Mouse (Mus musculus) common myeloid progenitor, adult 5-6 weeks (primary cell): Measurements from ENCODE around the gene Ifit3b. TPM values are rescaled to one million over a fixed set of nuclear protein-coding genes. Genes with fewer than 3 reads are reported as not detected.
"Not testable (repeated sequence)": the region's sequence is repeated elsewhere in the genome, so short reads cannot be mapped to it uniquely, and the experiment has no call there.

Experiments
- ATAC-seq: replicated peaks from 2 replicates; pipeline ENCODE4 v1.8.0; 2016; ENCODE audit warnings: low read depth, mild to moderate bottlenecking, moderate TSS enrichment, inconsistent platforms; ENCODE audit not compliant: poor library complexity, severe bottlenecking
- total RNA-seq: library from RNA; stranded (forward); fragments of 200-1000, 187-1606 nt; gene quantifications from 2 replicates; pipeline ENCODE4 v1.2.3, GENCODE M21; 2017

Gene Ifit3b
- total RNA-seq, 1 experiment from 2014 or later, result not detected

DNA sequence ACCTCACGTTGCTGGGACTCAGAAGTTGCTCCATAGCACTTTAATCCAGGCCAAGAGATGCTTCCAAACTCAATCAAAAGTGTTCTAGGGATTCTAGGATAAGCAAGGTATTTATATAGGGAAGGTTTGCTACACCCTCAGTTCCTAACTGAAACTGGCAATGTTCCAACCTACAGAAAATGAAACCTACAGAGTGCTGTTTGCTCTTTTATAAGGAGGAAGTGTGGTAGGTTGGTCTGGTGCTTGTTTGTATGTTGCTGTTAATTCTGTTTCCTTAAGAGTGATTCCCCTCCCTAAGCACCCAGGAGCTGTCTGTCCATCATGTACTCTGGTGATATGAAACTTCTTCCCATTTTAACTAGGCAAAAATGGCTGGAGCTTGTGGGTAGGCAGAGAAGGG is 5.9 kb upstream of the Ifit3b start, which contains the start of gene Ifit1bl1:
Gene Ifit1bl1 (minus strand): TSS at position 69 of the 400 bp plus-strand sequence.
- peak; percentile 72 for ATAC-seq

DNA sequence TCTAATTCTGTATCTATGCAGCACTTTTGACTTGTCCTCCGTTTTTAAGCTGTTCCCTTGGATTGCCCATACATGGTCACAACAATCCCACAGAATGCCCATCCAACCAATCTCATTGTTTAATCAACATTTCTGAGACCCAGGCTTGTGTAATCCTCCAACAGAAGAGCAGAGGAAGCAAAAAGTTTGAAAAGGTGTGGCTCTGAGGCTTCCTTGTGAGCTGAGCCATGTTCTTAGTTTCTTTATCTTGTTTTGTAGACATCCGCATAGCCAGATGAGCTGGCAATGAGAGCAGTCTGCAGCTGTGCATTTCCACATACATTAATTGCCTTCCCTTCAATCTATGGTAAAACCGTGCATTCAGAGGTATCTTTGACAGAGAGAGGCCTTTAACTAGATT is 2.3 kb upstream of the Ifit3b start:
- no peak for ATAC-seq

DNA sequence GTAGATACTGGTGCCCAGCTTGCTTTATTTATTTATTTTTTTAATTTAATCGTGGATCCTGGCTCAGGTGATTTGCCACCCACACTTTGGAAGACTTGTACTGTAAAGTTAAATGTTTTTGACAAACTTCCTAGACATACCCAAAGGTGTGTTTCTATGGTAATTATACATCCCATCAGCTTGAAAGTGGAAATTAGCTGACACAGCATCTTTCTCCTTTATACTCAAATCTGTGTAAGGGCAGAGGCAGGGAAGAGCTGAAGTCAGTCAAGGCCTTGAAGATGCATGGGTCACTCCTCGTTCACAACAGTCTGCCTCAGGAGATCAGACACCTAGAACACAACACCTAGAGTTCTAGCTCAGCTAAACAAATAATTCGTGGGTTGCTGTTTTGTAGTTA is 2.3 kb downstream of the Ifit3b start:
- ATAC-seq, result not testable (repeated sequence)

DNA sequence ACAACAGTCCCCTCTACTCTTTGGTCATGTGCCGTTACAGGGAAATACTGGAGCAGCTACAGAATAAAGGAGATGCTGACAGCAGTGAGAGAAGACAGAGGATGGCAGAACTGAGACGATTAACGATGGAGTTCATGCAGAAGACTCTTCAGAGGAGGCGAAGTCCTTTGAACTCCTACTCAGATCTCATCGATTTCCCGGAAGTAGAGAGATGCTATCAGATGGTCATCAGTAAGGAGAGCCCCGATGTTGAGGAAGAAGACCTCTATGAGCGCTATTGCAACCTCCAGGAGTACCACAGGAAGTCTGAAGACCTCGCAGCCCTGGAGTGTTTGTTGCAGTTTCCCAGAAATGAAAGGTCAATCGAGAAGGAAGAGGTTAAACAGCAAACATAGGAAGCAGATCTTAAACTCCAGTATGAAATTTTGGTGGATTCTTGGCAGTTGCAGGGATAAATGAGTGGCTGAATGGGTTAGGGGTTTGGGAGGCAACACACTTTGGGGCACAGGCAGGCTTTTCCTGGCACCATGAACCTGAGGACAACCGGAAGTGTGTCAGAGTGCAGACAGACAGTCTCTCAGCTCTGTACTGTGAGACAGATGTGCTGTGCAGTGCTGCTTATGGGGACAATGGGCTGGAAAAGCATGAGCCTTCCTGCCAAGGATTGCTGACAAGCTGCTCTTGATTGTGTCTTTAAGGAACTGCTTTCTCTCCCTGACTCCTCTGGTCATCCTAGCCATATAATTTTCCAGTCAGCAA is 4.7 kb downstream of the Ifit3b start:
- ATAC-seq, result not testable (repeated sequence)

DNA sequence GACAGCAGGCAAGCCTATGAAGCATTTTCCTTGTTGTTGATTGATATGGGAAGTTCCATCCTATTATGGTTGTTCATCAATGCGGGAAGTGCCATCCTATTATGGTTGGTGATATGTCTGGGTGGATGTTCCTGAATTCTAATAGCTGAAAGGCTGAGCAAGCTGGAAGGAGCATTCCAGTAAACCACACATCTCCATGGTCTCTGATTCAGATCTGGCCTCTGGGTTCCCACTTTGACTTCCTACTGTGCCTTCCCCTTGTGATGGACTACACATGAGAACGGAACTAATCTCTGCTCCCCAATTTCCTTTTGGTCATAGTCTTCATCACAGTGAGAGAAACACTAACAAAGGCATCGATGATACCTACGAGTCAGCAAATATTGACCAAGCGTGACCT is 13.1 kb downstream of the Ifit3b start:
- no peak for ATAC-seq

DNA sequence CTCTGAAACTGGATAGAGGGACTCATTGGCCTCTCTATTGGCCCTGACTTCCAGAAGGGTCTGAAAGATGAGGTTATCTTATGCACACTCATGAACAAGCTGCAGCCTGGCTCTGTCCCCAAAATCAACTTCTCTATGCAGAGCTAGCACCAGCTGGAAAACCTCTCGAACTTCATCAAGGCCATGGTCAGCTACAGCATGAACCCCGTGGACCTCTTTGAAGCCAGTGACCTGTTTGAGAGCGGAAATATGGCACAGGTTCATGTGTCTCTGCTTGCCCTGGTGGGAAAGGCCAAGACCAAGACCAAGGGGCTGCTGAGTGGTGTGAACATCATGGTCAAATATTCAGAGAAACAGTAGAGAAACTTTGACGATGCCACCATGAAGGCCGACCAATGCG is 16.0 kb downstream of the Ifit3b start:
- ATAC-seq, result no peak

DNA sequence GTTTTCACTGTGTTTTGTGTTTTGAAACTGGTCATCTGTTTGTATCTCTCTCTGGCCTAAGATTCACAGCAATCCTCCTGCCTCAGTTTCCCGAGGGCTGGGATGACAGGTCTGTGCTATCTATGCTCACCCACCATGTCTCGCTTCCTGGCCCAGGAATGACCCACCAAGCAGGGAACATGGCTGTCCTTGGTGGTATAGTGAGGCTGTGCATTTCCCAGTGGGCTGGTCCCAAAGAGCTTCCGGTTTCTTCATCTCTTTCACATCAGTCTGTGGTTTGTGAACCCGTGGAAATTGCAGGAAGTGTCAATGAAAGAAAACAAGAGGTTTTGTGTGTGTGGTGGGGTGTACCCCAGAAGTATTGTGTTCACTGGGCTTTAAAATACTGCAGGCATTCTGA is 16.9 kb downstream of the Ifit3b start:
- no peak for ATAC-seq

DNA sequence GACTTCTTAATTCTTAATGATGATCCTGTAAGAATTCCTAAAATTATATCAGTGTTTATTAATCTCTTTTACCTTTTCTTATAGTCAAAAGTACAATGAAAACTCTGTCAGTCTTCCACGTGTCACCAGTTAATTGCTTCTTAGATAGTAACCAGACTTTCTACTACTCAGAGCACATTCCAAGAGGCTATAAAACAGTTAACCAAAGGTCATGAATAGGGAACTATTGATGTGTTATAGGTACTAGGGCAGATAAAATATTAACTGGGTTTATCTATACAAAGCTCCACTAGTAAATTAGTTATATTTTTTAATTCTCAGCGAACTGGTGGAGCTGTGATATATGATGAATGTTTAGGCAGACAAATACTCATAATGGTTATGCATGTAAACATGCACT is 19.7 kb downstream of the Ifit3b start:
- ATAC-seq, result no peak

DNA sequence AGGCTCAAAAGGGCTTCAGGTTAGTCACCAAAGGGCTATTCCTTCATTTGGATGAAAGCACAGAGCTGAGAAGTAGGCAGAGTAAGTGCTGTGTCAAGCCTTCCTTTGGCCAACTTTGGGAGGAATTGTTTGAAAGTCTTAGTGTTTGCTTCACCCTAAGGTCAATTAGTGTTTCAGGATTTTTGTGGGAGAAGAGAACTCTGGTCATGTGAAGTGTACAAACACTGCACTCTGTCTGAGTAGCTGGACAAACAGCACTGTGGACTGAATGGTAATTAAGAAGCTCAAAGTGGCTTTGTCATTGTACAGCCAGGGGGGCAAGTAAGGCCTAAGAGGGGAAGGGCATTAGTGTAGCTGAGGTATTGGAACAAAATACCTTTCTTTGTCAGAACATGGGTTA is 23.7 kb downstream of the Ifit3b start:
- no peak for ATAC-seq

DNA sequence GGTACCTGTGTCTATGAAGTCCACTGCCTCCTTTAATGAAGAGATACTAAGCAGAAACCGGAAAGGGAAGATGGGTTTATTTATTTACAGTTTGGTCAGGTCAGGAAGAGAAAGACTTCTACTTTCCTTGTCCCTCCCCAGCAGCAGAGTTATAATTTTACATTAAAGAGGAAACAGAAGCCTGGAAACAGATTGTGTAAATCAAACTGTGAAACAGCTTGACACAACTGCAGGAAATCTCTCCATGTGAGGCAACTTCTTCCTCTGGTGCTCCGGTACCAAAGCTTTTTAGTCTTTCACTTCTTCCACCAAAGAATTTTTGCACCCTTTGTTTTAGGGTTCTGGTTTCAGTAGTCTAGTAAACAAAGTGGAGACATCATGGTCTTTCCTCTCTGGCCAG is 25.7 kb downstream of the Ifit3b start:
- no peak for ATAC-seq

DNA sequence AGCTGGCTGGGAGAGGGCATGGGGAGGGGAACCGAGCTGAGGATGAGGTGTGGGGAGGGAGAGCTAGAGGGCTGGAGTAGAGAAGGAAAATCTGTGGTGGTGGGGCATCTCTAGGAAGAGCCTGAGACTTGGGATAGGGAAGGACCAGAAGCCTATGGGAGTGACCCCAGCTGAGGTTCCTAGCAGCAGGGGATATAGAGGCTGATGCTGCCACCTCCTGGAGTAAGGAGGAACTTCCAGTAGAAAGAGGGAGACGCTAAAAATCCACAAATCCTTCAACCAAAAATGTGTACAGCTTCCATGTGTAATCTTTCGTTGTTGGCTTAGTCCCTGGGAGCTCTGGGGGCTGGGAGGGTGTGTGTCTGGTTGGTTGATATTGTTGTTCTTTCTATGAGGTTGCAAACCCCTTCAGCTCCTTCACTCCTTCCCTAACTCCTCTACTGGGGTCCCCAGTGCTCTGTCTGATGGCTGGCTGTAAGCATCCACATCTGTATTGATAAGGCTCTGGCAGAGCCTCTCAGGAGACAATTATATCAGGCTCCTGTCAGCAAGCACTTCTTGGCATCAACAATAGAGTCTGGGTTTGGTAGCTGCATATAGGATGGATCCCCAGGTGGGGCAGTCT is 29.3 kb downstream of the Ifit3b start:
- ATAC-seq, result peak; percentile 83

DNA sequence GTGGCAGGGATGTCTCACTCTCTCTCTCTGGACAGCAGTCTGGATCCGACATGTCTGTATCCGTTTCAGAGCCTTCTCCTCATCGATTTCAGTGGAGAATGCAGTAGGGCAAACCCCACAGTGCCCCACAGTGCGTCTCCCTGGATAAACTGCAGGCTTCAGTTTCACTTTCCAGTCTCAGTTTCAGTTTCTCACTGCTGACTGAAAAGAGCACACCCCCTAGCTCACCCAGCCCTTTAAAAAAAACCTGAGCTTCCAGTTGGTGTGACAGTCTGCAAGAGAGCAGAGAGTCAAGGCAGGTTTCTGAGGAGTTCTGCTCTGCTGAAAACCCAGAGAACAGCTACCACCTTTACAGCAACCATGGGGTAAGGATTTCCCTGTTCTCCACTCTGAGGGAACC is 32.9 kb downstream of the Ifit3b start, which contains the start of the genes Ifit1bl2 and Ifit1:
Gene Ifit1bl2 (minus strand): TSS at position 121 of the 400 bp plus-strand sequence.
Gene Ifit1 (plus strand): TSS at position 249 of the 400 bp plus-strand sequence.
- ATAC-seq, result peak; percentile 83

DNA sequence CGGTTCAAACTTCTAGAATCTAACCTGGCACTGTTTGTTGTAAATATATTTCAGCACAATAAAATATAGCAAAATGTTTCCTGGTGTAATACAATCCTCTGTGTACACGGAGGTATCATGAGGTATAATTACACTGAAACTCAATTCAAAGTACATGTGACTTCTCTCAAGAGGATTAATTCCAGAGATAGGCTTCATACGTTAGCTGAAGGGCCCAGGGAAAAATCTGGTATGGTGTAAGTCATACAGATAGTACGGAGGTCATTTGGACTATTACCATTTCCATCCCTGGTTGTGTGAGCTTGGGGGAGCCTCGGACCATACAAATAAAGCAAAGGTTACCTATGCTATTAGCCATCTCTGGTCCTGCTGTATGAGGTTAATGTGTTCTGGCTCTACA is 34.8 kb downstream of the Ifit3b start:
- no peak for ATAC-seq

DNA sequence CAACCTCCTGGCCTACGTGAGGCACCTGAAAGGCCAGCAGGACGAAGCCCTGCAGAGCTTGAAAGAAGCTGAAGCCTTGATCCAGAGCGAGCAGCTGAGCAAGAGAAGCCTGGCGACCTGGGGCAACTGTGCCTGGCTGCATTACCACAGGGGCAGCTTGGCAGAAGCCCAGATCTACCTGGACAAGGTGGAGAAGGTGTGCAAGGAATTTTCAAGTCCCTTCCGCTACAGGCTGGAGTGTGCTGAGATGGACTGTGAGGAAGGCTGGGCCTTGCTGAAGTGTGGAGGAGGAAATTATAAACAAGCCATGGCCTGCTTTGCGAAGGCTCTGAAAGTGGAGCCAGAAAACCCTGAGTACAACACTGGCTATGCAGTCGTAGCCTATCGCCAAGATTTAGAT is 39.9 kb downstream of the Ifit3b start:
- not testable (repeated sequence) for ATAC-seq

DNA sequence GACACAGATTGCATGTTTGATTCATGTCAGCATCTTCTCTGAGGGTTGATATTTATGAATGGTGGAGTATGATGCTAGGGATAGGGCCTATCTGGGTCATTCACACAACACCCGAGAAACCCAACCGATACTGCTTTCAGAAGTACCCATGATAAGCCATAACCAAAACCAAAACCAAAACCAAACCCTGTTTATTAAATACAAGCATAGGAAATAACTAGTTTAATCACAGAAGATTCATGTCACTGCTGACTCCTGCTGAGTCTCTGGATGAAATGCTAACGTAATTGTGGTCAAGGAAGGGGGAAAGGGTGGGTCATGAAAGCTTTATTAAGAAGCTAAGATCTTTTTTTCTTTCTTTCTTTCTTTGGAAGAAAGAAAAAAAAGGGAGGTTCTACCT is 42.5 kb downstream of the Ifit3b start:
- ATAC-seq, result peak; percentile 60

DNA sequence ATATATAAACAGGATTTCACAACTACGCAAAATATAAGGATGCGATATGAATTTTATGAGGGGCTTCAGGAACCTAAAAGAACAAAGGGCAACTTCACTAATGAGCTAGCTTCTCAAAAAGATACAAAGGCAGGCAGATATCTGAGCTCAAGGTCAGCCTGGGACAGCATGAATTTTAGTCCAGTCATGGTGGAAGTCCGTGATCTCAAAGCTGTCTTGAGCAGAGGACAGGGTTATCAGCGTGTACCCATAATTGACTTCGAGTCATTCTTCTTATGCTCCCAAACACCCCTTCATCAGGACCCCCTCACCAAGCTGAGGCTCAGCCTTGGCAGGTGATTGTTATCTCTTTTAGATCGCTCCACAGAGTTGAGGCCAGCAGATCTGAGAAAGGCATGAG is 43.2 kb downstream of the Ifit3b start:
- ATAC-seq, result no peak

DNA sequence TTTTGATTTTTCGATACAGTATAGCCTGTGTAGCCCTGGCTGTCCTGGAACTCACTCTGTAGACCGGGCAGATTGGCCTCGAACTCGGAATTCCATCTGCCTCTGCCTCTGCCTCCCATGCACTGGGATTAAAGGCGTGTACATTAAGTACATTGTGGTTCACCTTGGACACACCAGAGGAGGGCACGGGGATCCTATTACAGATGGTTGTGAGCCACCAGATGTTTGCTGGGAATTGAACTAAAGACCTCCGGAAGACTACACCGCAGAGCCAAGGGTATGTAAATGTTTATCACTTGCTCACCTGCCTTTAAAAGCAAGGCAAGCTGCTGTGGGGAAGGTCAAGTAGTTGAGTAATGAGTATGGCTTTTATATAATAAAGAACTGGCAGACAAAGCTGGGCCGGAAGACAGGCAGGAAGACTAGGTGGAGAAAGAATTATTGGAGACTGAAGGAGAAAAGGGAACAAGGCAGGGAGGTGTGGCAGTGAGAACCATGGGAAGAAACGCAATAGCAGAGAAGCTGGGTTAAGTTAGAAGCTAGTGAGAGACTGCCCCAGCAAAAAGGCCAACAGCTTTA is 47.5 kb downstream of the Ifit3b start:
- ATAC-seq, result no peak

DNA sequence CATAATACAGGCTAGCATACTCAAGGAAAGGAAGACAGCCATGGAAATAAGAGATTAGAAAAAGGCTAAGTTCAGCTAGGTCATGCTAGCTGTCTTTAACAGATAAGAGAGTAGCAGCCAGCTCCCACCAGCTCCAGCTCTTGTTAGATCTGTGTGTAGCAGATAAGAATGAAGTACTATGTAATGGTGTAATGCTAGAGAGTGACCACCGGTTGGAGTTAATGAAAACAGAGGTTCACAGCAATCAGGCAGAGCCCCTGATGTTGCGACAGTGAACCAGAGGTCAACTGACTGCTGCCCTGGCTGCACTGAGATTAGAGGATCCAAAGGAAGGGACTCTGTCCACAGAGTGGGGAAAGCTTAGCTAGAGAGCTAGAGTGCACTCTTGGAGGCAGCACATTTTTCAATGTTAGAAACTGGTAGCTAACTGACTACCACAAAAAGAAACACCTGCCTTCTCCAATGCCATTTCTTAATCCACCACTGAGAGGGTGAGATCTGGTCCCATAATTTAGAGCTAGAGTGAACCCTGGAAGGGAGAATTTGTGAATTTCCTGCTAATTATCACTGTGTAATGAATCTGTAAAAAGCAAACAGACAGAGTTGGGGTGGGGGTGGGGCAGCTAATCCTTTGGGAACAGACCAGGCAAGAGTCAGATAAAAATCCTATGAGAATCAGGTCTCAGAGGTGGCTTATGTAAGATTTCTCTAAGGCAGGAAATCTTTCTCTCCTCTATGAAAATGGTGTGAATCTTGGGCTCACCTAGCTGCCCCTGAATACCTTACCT is 48.9 kb downstream of the Ifit3b start:
- peak; percentile 100 for ATAC-seq

DNA sequence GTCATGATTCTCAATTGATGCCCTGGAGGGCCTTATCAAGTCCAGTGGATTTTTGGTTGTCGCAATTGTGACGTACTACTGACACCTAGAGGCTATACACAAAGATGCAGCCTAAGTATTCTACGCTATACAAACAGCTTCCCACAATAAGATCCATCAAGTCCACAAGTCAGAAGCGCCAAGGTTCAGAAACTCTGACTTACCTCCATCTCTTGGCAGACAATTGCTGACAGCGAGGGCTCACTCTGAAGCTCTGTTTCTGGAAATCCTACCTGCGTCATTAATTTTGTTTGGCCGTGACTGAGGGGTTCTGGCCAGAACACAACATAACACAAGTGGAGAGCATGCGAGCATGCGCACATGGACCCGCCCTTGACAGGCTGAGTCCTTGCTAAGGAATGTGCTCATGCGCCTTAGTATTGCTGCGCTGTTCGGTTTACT is 54.3 kb downstream of the Ifit3b start:
- ATAC-seq, result peak; percentile 94

DNA sequence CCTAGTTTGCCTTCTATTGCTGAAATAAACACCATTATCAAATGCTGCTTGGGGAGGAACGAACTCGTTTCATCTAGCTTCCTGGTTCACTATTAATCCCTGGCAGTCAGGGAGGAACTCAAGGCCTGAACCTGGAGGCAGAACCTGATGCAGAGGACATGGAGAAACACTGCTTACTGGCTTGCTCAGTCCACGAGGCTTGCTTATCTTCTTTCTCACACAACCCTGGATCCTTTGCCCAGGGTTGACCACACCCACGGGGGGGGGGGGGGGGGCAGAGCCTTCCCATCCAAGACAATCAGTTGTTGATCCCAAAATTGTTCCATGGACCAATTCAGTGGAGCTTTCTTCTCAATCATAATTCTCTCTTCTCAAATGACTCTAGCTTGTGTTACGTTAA is 55.0 kb downstream of the Ifit3b start:
- ATAC-seq, result no peak
